Mouse (Mus musculus) megakaryocyte progenitor cell, adult 5-6 weeks (primary cell): ENCODE data around the gene Prdm2. TPM values are rescaled to one million over a fixed set of nuclear protein-coding genes. Genes with fewer than 3 reads are reported as not detected.

Experiments
- ATAC-seq: replicated peaks from 2 replicates; pipeline ENCODE4 v1.8.0; 2016; ENCODE audit warnings: mild to moderate bottlenecking, moderate TSS enrichment, inconsistent platforms; ENCODE audit not compliant: poor library complexity
- total RNA-seq, 2 experiments: library from RNA; stranded (forward) in 1 of 2; stranded (reverse) in 1 of 2; fragments of 157-497, 149-512 nt in 1 of 2; fragments of 200-1000 nt in 1 of 2; gene quantifications; 2 replicates each; pipeline versions ENCODE4 v1.2.3 to v1.2.4; 2015 to 2017

Prdm2 gene
- total RNA-seq, 2 experiments from 2014 or later: 9.5 to 16.1 TPM

- ATAC-seq: no peak
These were observed 332 bp upstream of the Prdm2 start for GRCm38 (mm10) chr4:143213175-143213479.

- peak; percentile 32 for ATAC-seq
These were observed 1.0 kb downstream of the Prdm2 start for GRCm38 (mm10) chr4:143211584-143212340.

- ATAC-seq: no peak
These were observed 2.8 kb downstream of the Prdm2 start for GRCm38 (mm10) chr4:143209997-143210396.

GRCm38 (mm10) chr4:143202653-143203052 is 10.1 kb downstream of the Prdm2 start:
- no peak for ATAC-seq

- peak; percentile 45 for ATAC-seq
These were observed 14.4 kb downstream of the Prdm2 start for GRCm38 (mm10) chr4:143198371-143198770.

GRCm38 (mm10) chr4:143197845-143198356 is 14.9 kb downstream of the Prdm2 start:
- peak; percentile 45 for ATAC-seq

GRCm38 (mm10) chr4:143194328-143194727 is 18.5 kb downstream of the Prdm2 start:
- no peak for ATAC-seq

- no peak for ATAC-seq
These were observed 19.6 kb downstream of the Prdm2 start for GRCm38 (mm10) chr4:143193164-143193563.

GRCm38 (mm10) chr4:143191783-143192182 is 21.0 kb downstream of the Prdm2 start:
- ATAC-seq: no peak

- peak; percentile 70 for ATAC-seq
These were observed 22.1 kb downstream of the Prdm2 start for GRCm38 (mm10) chr4:143190657-143191056.

- 0 out of 2 replicates have a peak, but pooled peaks have one; percentile 21 for ATAC-seq
These were observed 24.1 kb downstream of the Prdm2 start for GRCm38 (mm10) chr4:143188571-143189191.

GRCm38 (mm10) chr4:143186066-143186465 is 26.7 kb downstream of the Prdm2 start:
- no peak for ATAC-seq

- no peak for ATAC-seq
These were observed 27.3 kb downstream of the Prdm2 start for GRCm38 (mm10) chr4:143185496-143185895.

- no peak for ATAC-seq
These were observed 29.7 kb downstream of the Prdm2 start for GRCm38 (mm10) chr4:143183141-143183540.

GRCm38 (mm10) chr4:143180731-143181130 is 32.1 kb downstream of the Prdm2 start:
- peak; percentile 34; the same call in 1 of the 2 replicates for ATAC-seq

- ATAC-seq: no peak
These were observed 41.0 kb downstream of the Prdm2 start for GRCm38 (mm10) chr4:143171600-143172290.

GRCm38 (mm10) chr4:143170290-143170689 is 42.5 kb downstream of the Prdm2 start:
- no peak for ATAC-seq

GRCm38 (mm10) chr4:143168093-143168492 is 44.7 kb downstream of the Prdm2 start:
- ATAC-seq: no peak

- peak; percentile 96 for ATAC-seq
These were observed 50.9 kb downstream of the Prdm2 start for GRCm38 (mm10) chr4:143161619-143162479.

- no peak for ATAC-seq
These were observed 52.0 kb downstream of the Prdm2 start for GRCm38 (mm10) chr4:143160826-143161225.

GRCm38 (mm10) chr4:143159336-143159735 is 53.5 kb downstream of the Prdm2 start:
- ATAC-seq: no peak
